Comparison of ENCODE assay signal across 8 mouse cellular contexts in the genomic region with DNA sequence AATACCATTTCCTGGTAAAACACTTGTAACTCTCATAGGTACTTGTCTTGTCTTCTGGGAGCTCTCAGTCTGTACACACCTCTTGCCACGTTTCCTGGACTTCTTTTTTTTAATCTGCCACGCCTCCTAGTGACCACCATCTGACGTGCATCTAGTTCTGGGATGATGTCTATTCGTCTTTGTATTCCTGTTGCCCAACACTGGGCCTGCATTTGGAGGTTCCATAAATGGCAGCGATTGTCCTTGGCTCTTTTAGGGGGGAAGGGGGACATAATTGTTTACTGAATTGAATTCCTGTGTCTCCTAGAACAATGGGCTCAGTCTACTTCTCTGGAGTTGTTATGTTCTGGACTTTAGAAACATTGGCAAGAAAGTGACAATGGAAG. TPM values are rescaled to one million over a fixed set of nuclear protein-coding genes. Genes with fewer than 3 reads are reported as not detected.
DNase-seq lines count a peak whose midpoint lies in the region; ATAC-seq and TF ChIP-seq lines count a peak whose summit lies in the region.

No protein-coding gene starts in this region.

- ATAC-seq in heart, postnatal 0 days (ENCODE audit: insufficient read depth, low read depth): peak; percentile 54; the same call in 1 of the 2 replicates

- peak; percentile 95 for DNase-seq in heart, adult 11 months
- DNase-seq in heart, postnatal 25 days (ENCODE audit: low spot score): no peak
- DNase-seq in Muller cell, postnatal 12 days (ENCODE audit: inconsistent ontology term): peak; percentile 76
- DNase-seq in embryonic facial prominence, embryonic 10.5 days (ENCODE audit: low spot score): peak; percentile 48
- peak; percentile 75 for DNase-seq in heart, postnatal 0 days (ENCODE audit: low spot score)
- DNase-seq in limb, embryonic 10.5 days (ENCODE audit: low spot score): no peak
- DNase-seq in midbrain, embryonic 10.5 days (ENCODE audit: low spot score): peak; percentile 33
- DNase-seq in thymus, postnatal 4 days: peak; percentile 31

- peak overlapping the region; percentile 93 for H3K27ac ChIP-seq in embryonic facial prominence, embryonic 10.5 days (replicated peaks)
- H3K27ac ChIP-seq in heart, postnatal 0 days (ENCODE audit: low read depth): peak overlapping the region; percentile 75
- peak overlapping the region; percentile 93 for H3K27ac ChIP-seq in limb, embryonic 10.5 days
- H3K27ac ChIP-seq in midbrain, embryonic 10.5 days (replicated peaks): peak overlapping the region; percentile 97

- 3% methylated on average over 5 of the region's 5 CpGs for WGBS in embryonic facial prominence, embryonic 10.5 days
- 2% methylated on average over 5 of the region's 5 CpGs for WGBS in heart, postnatal 0 days
- 2% methylated on average over 5 of the region's 5 CpGs for WGBS in limb, embryonic 10.5 days
- 3% methylated on average over 5 of the region's 5 CpGs for WGBS in midbrain, embryonic 10.5 days

- TF ChIP-seq EP300 in heart, postnatal 0 days (IDR thresholded peaks at IDR 0.05; ENCODE audit: low read depth): no peak

- intact Hi-C loops in heart, postnatal 25 days (cut with DNase I): loop anchor here (5.0 kb wide), 1 partner anchor 292 kb away; no protein-coding TSS in a partner anchor

- H3K4me1 ChIP-seq in embryonic facial prominence, embryonic 10.5 days: peaks cover 16% of the 10 kb centered on the region
- H3K4me1 ChIP-seq in heart, postnatal 0 days (ENCODE audit: control insufficient read depth, insufficient read depth): peaks cover 9% of the 10 kb centered on the region; the same call in 1 of the 2 replicates
- H3K4me1 ChIP-seq in limb, embryonic 10.5 days: peaks cover 16% of the 10 kb centered on the region
- peaks cover 24% of the 10 kb centered on the region for H3K4me1 ChIP-seq in midbrain, embryonic 10.5 days

- TF ChIP-seq CTCF in heart, postnatal 0 days (IDR thresholded peaks at IDR 0.05; ENCODE audit: low read depth): peak; percentile 40

- H3K4me2 ChIP-seq in heart, postnatal 0 days (ENCODE audit: low read depth, low read length): peak overlapping the region; percentile 78

- peaks cover 64% of the 10 kb centered on the region for H3K36me3 ChIP-seq in embryonic facial prominence, embryonic 10.5 days (replicated peaks)
- H3K36me3 ChIP-seq in heart, postnatal 0 days (replicated peaks; ENCODE audit: control insufficient read depth, insufficient read depth, low read length): peaks cover 42% of the 10 kb centered on the region
- H3K36me3 ChIP-seq in limb, embryonic 10.5 days: peaks cover 64% of the 10 kb centered on the region
- H3K36me3 ChIP-seq in midbrain, embryonic 10.5 days: peaks cover 67% of the 10 kb centered on the region

- H3K27me3 ChIP-seq in embryonic facial prominence, embryonic 10.5 days (replicated peaks; ENCODE audit: low read depth, poor library complexity, severe bottlenecking): no peaks in the 10 kb centered on the region
- H3K27me3 ChIP-seq in heart, postnatal 0 days (ENCODE audit: control insufficient read depth, insufficient read depth, low read length): no peaks in the 10 kb centered on the region
- no peaks in the 10 kb centered on the region for H3K27me3 ChIP-seq in limb, embryonic 10.5 days (ENCODE audit: low read depth, poor library complexity, severe bottlenecking)
- no peaks in the 10 kb centered on the region for H3K27me3 ChIP-seq in midbrain, embryonic 10.5 days (ENCODE audit: low read depth, poor library complexity, severe bottlenecking)

- H3K9ac ChIP-seq in heart, postnatal 0 days (replicated peaks; ENCODE audit: low read depth, low read length): peak overlapping the region; percentile 66

- H3K9me3 ChIP-seq in embryonic facial prominence, embryonic 10.5 days: no peaks in the 10 kb centered on the region
- H3K9me3 ChIP-seq in heart, postnatal 0 days (replicated peaks; ENCODE audit: control insufficient read depth, low read length): no peaks in the 10 kb centered on the region
- no peaks in the 10 kb centered on the region for H3K9me3 ChIP-seq in limb, embryonic 10.5 days (replicated peaks)
- no peaks in the 10 kb centered on the region for H3K9me3 ChIP-seq in midbrain, embryonic 10.5 days (replicated peaks)

- H3K4me3 ChIP-seq in embryonic facial prominence, embryonic 10.5 days: peak overlapping the region; percentile 68
- H3K4me3 ChIP-seq in heart, postnatal 0 days (ENCODE audit: low read depth, low read length): peak overlapping the region; percentile 75
- peak overlapping the region; percentile 94 for H3K4me3 ChIP-seq in limb, embryonic 10.5 days
- peak overlapping the region; percentile 90 for H3K4me3 ChIP-seq in midbrain, embryonic 10.5 days

RNA-seq across cellular contexts. Expression of a gene that starts 0.6 kb away (rescaled TPM):
- 1 to 10 TPM; 4.5 to 4.7 TPM for total RNA-seq in heart, postnatal 25 days (2021)
- polyA plus RNA-seq in embryonic facial prominence, embryonic 10.5 days (2016; fragmentation: Nextera tagmentation; extraction: Ambion mirVana): 183 and 199 TPM in 2 replicates
- 32.9 and 34.9 TPM in 2 replicates for total RNA-seq in heart, postnatal 0 days (2014; rRNA removed; ENCODE audit: low replicate concordance)
- polyA plus RNA-seq in heart, postnatal 0 days (2015; fragmentation: Nextera tagmentation; extraction: Ambion mirVana): 19.1 and 20.2 TPM in 2 replicates
- polyA plus RNA-seq in limb, embryonic 10.5 days (2016; fragmentation: Nextera tagmentation; extraction: Ambion mirVana): 188 and 204 TPM in 2 replicates
- 165 and 188 TPM in 2 replicates for polyA plus RNA-seq in midbrain, embryonic 10.5 days (2016; fragmentation: Nextera tagmentation; extraction: Ambion mirVana)

RNA-seq across cellular contexts. Expression of a gene that starts 0.8 kb away (rescaled TPM):
- 100 to 1,000 TPM; 172 to 178 TPM for total RNA-seq in heart, postnatal 25 days (2021)
- 379 and 394 TPM in 2 replicates for polyA plus RNA-seq in embryonic facial prominence, embryonic 10.5 days (2016; fragmentation: Nextera tagmentation; extraction: Ambion mirVana)
- total RNA-seq in heart, postnatal 0 days (2014; rRNA removed; ENCODE audit: low replicate concordance): 188 and 194 TPM in 2 replicates
- polyA plus RNA-seq in heart, postnatal 0 days (2015; fragmentation: Nextera tagmentation; extraction: Ambion mirVana): 367 and 368 TPM in 2 replicates
- polyA plus RNA-seq in limb, embryonic 10.5 days (2016; fragmentation: Nextera tagmentation; extraction: Ambion mirVana): 420 and 432 TPM in 2 replicates
- polyA plus RNA-seq in midbrain, embryonic 10.5 days (2016; fragmentation: Nextera tagmentation; extraction: Ambion mirVana): 351 and 361 TPM in 2 replicates

RNA-seq across cellular contexts. Expression of a gene that starts 21.9 kb away (rescaled TPM):
- 10 to 100 TPM; 20.2 to 23.7 TPM for total RNA-seq in heart, postnatal 25 days (2021)
- polyA plus RNA-seq in embryonic facial prominence, embryonic 10.5 days (2016; fragmentation: Nextera tagmentation; extraction: Ambion mirVana): 151 and 156 TPM in 2 replicates
- total RNA-seq in heart, postnatal 0 days (2014; rRNA removed; ENCODE audit: low replicate concordance): 60.1 and 62.4 TPM in 2 replicates
- 21.5 and 22.1 TPM in 2 replicates for polyA plus RNA-seq in heart, postnatal 0 days (2015; fragmentation: Nextera tagmentation; extraction: Ambion mirVana)
- 142 and 155 TPM in 2 replicates for polyA plus RNA-seq in limb, embryonic 10.5 days (2016; fragmentation: Nextera tagmentation; extraction: Ambion mirVana)
- 171 and 192 TPM in 2 replicates for polyA plus RNA-seq in midbrain, embryonic 10.5 days (2016; fragmentation: Nextera tagmentation; extraction: Ambion mirVana)

RNA-seq across cellular contexts. Expression of a gene that starts 35.9 kb away (rescaled TPM):
- 1 to 10 TPM; 4.5 to 6.8 TPM for total RNA-seq in heart, postnatal 25 days (2021)
- 4.2 TPM in 2 replicates for polyA plus RNA-seq in embryonic facial prominence, embryonic 10.5 days (2016; fragmentation: Nextera tagmentation; extraction: Ambion mirVana)
- total RNA-seq in heart, postnatal 0 days (2014; rRNA removed; ENCODE audit: low replicate concordance): 4.9 and 5.3 TPM in 2 replicates
- polyA plus RNA-seq in heart, postnatal 0 days (2015; fragmentation: Nextera tagmentation; extraction: Ambion mirVana): 1.3 and 1.6 TPM in 2 replicates
- polyA plus RNA-seq in limb, embryonic 10.5 days (2016; fragmentation: Nextera tagmentation; extraction: Ambion mirVana): 6.8 and 8.4 TPM in 2 replicates
- polyA plus RNA-seq in midbrain, embryonic 10.5 days (2016; fragmentation: Nextera tagmentation; extraction: Ambion mirVana): 2.1 and 2.2 TPM in 2 replicates

Comparison
In these comparisons a context has a peak if more than half of its experiments do, and no peak if none do; other contexts are left out.
1. DNase-seq: peak in heart, adult 11 months (single experiment), Muller cell, postnatal 12 days (single experiment), embryonic facial prominence, embryonic 10.5 days (single experiment), heart, postnatal 0 days (single experiment), midbrain, embryonic 10.5 days (single experiment) and thymus, postnatal 4 days (single experiment); none in heart, postnatal 25 days (single experiment) and limb, embryonic 10.5 days (single experiment).
2. Peak in every context shown above with its lines, with median percentiles within 50 percentile points of each other: H3K27ac ChIP-seq and H3K4me3 ChIP-seq.